Mouse (Mus musculus): Measurements from ENCODE around the gene Ctnna3.

GRCm38 (mm10) chr10:63628546-63628945 is 198.6 kb downstream of the Ctnna3 start:
- TF ChIP-seq CTCF (IDR thresholded peaks at IDR 0.05; ENCODE audit: low read depth) (no peak), EP300 (IDR thresholded peaks at IDR 0.05; ENCODE audit: low read depth) (no peak)
